Mouse (Mus musculus) lung, embryonic 14.5 days (tissue): Measurements from ENCODE around the gene Ifitm10. TPM values are rescaled to one million over a fixed set of nuclear protein-coding genes. Genes with fewer than 3 reads are reported as not detected.

ENCODE experiments used
- ATAC-seq: fragments of 200-750 bp; cut with Nextera tagmentation; 2 replicates; pipeline ENCODE4 v1.8.0; 2017; ENCODE audit warnings: mild to moderate bottlenecking, moderate TSS enrichment, moderate library complexity; ENCODE audit not compliant: insufficient read depth
- DNase-seq: peaks from one replicate; pipeline ENCODE4 v3.0.0-alpha.2; 2015
- H3K27ac ChIP-seq: fragments of 300-500 bp; sonication (generic); 2 replicates; pipeline ENCODE4 v1.5.1; 2014; ENCODE audit warnings: low read depth, mild to moderate bottlenecking, moderate library complexity
- H3K27me3 ChIP-seq: fragments of 300-500 bp; sonication (generic); 2 replicates; pipeline ENCODE4 v1.6.1; 2014; ENCODE audit warnings: low read length, control low read depth; ENCODE audit not compliant: insufficient read depth
- H3K36me3 ChIP-seq: fragments of 300-500 bp; sonication (generic); 2 replicates; pipeline ENCODE4 v1.6.1; 2014; ENCODE audit warnings: control low read depth; ENCODE audit not compliant: insufficient read depth
- H3K4me1 ChIP-seq: fragments of 300-500 bp; sonication (generic); 2 replicates; pipeline ENCODE4 v1.6.1; 2014; ENCODE audit warnings: antibody characterized with exemption, control low read depth; ENCODE audit not compliant: insufficient read depth
- H3K4me2 ChIP-seq: fragments of 300-500 bp; sonication (generic); 2 replicates; pipeline ENCODE4 v1.6.1; 2014; ENCODE audit warnings: mild to moderate bottlenecking
- H3K4me3 ChIP-seq: fragments of 300-500 bp; sonication (generic); 2 replicates; pipeline ENCODE4 v1.5.1; 2014; ENCODE audit warnings: low read depth, low read length
- H3K9ac ChIP-seq: fragments of 300-500 bp; sonication (generic); 2 replicates; pipeline ENCODE4 v1.6.1; 2014
- H3K9me3 ChIP-seq: fragments of 300-500 bp; sonication (generic); 2 replicates; pipeline ENCODE4 v1.6.1; 2016; ENCODE audit warnings: low read depth, low read length, control low read depth
- CTCF ChIP-seq: IDR thresholded peaks from 2 replicates; pipeline ENCODE4 v1.5.1; 2016; ENCODE audit warnings: antibody characterized with exemption, low read depth
- WGBS: fragments of 180-500 bp; shearing (Covaris S2); extraction: QIAGEN DNeasy Blood & Tissue Kit; methylation state at CpG from one replicate; pipeline ENCODE4 v1.1.7; 2014; 5-methylcytosine and 5-hydroxymethylcytosine counted together
- polyA plus RNA-seq: library from polyadenylated mRNA; unstranded; fragments of >200 nt; fragmentation: Nextera tagmentation; extraction: Ambion mirVana; gene quantifications from 2 replicates; pipeline ENCODE4 v1.2.1, GENCODE M21; 2014

Gene Ifitm10
- polyA plus RNA-seq, 1 experiment from 2014 or later = 3.4 TPM

- no peak for ATAC-seq
- Histone ChIP-seq H3K9ac (no peak overlapping the region), H3K4me1 (no peaks in the 10 kb centered on the region), H3K4me2 (no peak overlapping the region), H3K27ac (no peak overlapping the region), H3K9me3 (no peaks in the 10 kb centered on the region), H3K27me3 (peaks cover 28% of the 10 kb centered on the region), H3K36me3 (peaks cover 54% of the 10 kb centered on the region), H3K4me3 (no peak overlapping the region)
- no peak for TF ChIP-seq CTCF
- WGBS = 63% methylated on average over 6 of the region's 6 CpGs
- DNase-seq = no peak
Observed at GRCm38 (mm10) chr7:142375261-142375724, 1.7 kb upstream of the Ifitm10 start.

GRCm38 (mm10) chr7:142374413-142375015 lies 961 bp upstream of the Ifitm10 start:
- no peak overlapping the region for H3K27ac ChIP-seq
- H3K36me3 ChIP-seq = peaks cover 47% of the 10 kb centered on the region
- no peak overlapping the region; the same call in 1 of the 2 replicates for H3K9ac ChIP-seq
- no peak overlapping the region for H3K4me2 ChIP-seq
- no peaks in the 10 kb centered on the region for H3K9me3 ChIP-seq
- H3K4me1 ChIP-seq = no peaks in the 10 kb centered on the region
- WGBS = 86% methylated on average over 5 of the region's 5 CpGs
- TF ChIP-seq CTCF = no peak
- ATAC-seq (no peak), DNase-seq (no peak)
- peaks cover 28% of the 10 kb centered on the region for H3K27me3 ChIP-seq
- H3K4me3 ChIP-seq = no peak overlapping the region

GRCm38 (mm10) chr7:142373039-142373438 lies 514 bp downstream of the Ifitm10 start:
- Histone ChIP-seq H3K27me3 (peaks cover 28% of the 10 kb centered on the region), H3K27ac (no peak overlapping the region), H3K9me3 (no peaks in the 10 kb centered on the region), H3K9ac (no peak overlapping the region), H3K4me3 (no peak overlapping the region), H3K36me3 (peaks cover 32% of the 10 kb centered on the region), H3K4me2 (no peak overlapping the region), H3K4me1 (no peaks in the 10 kb centered on the region)
- TF ChIP-seq CTCF = no peak
- ATAC-seq (no peak), DNase-seq (no peak)
- 72% methylated on average over 5 of the region's 5 CpGs for WGBS

GRCm38 (mm10) chr7:142371768-142372661 lies 1.5 kb downstream of the Ifitm10 start:
- H3K9ac ChIP-seq = peak overlapping the region; percentile 46
- H3K4me1 ChIP-seq = no peaks in the 10 kb centered on the region
- peak overlapping the region; percentile 77 for H3K4me2 ChIP-seq
- peaks cover 28% of the 10 kb centered on the region for H3K27me3 ChIP-seq
- peak; percentile 58; the same call in 1 of the 2 replicates for ATAC-seq
- H3K36me3 ChIP-seq = peaks cover 23% of the 10 kb centered on the region
- DNase-seq = peak; percentile 23
- WGBS = 1% methylated on average over 64 of the region's 64 CpGs
- H3K27ac ChIP-seq = no peak overlapping the region; the same call in 1 of the 2 replicates
- no peak for TF ChIP-seq CTCF
- peak overlapping the region; percentile 41 for H3K4me3 ChIP-seq
- H3K9me3 ChIP-seq = no peaks in the 10 kb centered on the region

GRCm38 (mm10) chr7:142371398-142371767 lies 2.2 kb downstream of the Ifitm10 start:
- Histone ChIP-seq H3K4me2 (peak overlapping the region; percentile 77), H3K4me1 (no peaks in the 10 kb centered on the region), H3K9me3 (no peaks in the 10 kb centered on the region), H3K27ac (no peak overlapping the region), H3K36me3 (peaks cover 16% of the 10 kb centered on the region; the same call in 1 of the 2 replicates), H3K9ac (peak overlapping the region; percentile 16; the same call in 1 of the 2 replicates), H3K27me3 (peaks cover 28% of the 10 kb centered on the region), H3K4me3 (peak overlapping the region; percentile 41)
- 20% methylated on average over 11 of the region's 11 CpGs for WGBS
- ATAC-seq = peak; percentile 13; the same call in 1 of the 2 replicates
- TF ChIP-seq CTCF = no peak
- DNase-seq = no peak

GRCm38 (mm10) chr7:142370937-142371336 lies 2.6 kb downstream of the Ifitm10 start:
- ATAC-seq (no peak), DNase-seq (no peak)
- H3K36me3 ChIP-seq = peaks cover 12% of the 10 kb centered on the region; the same call in 1 of the 2 replicates
- H3K4me3 ChIP-seq = peak overlapping the region; percentile 41; the same call in 1 of the 2 replicates
- no peaks in the 10 kb centered on the region for H3K9me3 ChIP-seq
- TF ChIP-seq CTCF = no peak
- H3K27me3 ChIP-seq = peaks cover 28% of the 10 kb centered on the region
- 81% methylated on average over 18 of the region's 18 CpGs for WGBS
- no peak overlapping the region for H3K27ac ChIP-seq
- H3K4me2 ChIP-seq = peak overlapping the region; percentile 77
- no peak overlapping the region for H3K9ac ChIP-seq
- no peaks in the 10 kb centered on the region for H3K4me1 ChIP-seq

- no peak overlapping the region for H3K9ac ChIP-seq
- H3K36me3 ChIP-seq = 0 out of 2 replicates have a peak, but pooled peaks cover 4% of the 10 kb centered on the region
- H3K4me1 ChIP-seq = no peaks in the 10 kb centered on the region
- no peaks in the 10 kb centered on the region for H3K9me3 ChIP-seq
- H3K4me2 ChIP-seq = no peak overlapping the region
- DNase-seq (no peak), ATAC-seq (no peak)
- TF ChIP-seq CTCF = no peak
- H3K4me3 ChIP-seq = no peak overlapping the region
- H3K27me3 ChIP-seq = peaks cover 28% of the 10 kb centered on the region
- H3K27ac ChIP-seq = no peak overlapping the region
- WGBS = 57% methylated on average over 6 of the region's 6 CpGs
Observed at GRCm38 (mm10) chr7:142369820-142370219, 3.7 kb downstream of the Ifitm10 start.
